Comparison of ENCODE assay signal across 8 mouse cellular contexts in the genomic region with DNA sequence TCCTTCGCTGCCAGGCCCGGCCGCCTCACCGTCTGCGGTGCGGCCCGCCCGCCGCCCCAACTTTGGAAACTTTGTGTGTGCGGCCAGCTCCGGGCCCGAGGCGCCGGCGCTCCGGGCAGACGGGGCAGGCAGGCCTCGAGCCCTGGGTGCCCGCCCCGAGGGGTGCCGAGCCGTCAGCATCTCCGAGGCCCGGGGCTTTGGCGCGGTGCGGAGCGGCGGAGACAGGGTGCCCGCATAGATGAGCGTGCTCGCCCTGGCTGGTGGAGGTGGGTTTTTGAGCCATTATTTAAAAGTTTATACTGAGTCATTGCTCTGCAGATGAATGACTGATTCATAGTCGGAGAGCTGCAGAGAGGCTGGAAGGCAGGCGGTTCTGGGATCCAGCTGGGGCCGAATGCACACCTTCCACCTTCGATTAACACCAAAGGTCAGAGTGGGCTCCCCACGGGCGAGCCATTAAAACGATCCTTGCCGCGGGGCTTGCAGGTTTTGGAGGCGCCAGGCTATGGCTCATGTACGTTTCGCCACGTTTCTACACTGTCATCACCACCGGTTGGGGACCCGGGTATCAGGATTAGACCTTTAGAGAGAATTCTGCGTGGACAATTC. TPM values are rescaled to one million over a fixed set of nuclear protein-coding genes. Genes with fewer than 3 reads are reported as not detected.
DNase-seq lines count a peak whose midpoint lies in the region; ATAC-seq and TF ChIP-seq lines count a peak whose summit lies in the region.

No protein-coding gene starts in this region.

- peaks cover 6% of the 10 kb centered on the region; the same call in 1 of the 2 replicates for H3K4me1 ChIP-seq in embryonic fibroblast, embryonic 13.5 days (ENCODE audit: control insufficient read depth, insufficient read depth, low read length)
- peaks cover 51% of the 10 kb centered on the region for H3K4me1 ChIP-seq in hindbrain, embryonic 16.5 days (ENCODE audit: control insufficient read depth, insufficient read depth, low read depth, low read length)
- peaks cover 39% of the 10 kb centered on the region for H3K4me1 ChIP-seq in liver, postnatal 0 days (ENCODE audit: insufficient read depth)

- DNase-seq in left cerebral cortex, postnatal 25 days (ENCODE audit: low spot score in 2 of 2): peak; percentile 35 to 40
- no peak for DNase-seq in left cerebral cortex, postnatal 14 days (ENCODE audit: low spot score in 2 of 2)
- peak; percentile 74 for DNase-seq in adrenal gland, adult 2 months
- DNase-seq in liver, postnatal 0 days: peak; percentile 41
- DNase-seq in right cerebral cortex, postnatal 14 days: peak; percentile 26
- no peak for DNase-seq in layer of hippocampus, postnatal 25 days (ENCODE audit: extremely low spot score in 1 of 2, low spot score in 1 of 2)

- ATAC-seq in hindbrain, embryonic 16.5 days: no peak
- peak; percentile 22; the same call in 1 of the 2 replicates for ATAC-seq in liver, postnatal 0 days

- peak overlapping the region; percentile 79 for H3K4me3 ChIP-seq in embryonic fibroblast, embryonic 13.5 days (ENCODE audit: insufficient read depth, low read length)
- peak overlapping the region; percentile 87 for H3K4me3 ChIP-seq in hindbrain, embryonic 16.5 days (ENCODE audit: low read length)
- H3K4me3 ChIP-seq in liver, postnatal 0 days (ENCODE audit: low read depth, low read length): peak overlapping the region; percentile 73

- intact Hi-C loops in left cerebral cortex, postnatal 25 days (cut with DNase I): no loop called here
- intact Hi-C loops in left cerebral cortex, postnatal 14 days (cut with DNase I): no loop called here

- no peak for TF ChIP-seq EP300 in liver, postnatal 0 days (IDR thresholded peaks at IDR 0.05; ENCODE audit: low read depth)

- TF ChIP-seq POLR2A in embryonic fibroblast, embryonic 13.5 days (IDR thresholded peaks at IDR 0.05; ENCODE audit: low read depth, low read length): no peak

- peak overlapping the region; percentile 65 for H3K27ac ChIP-seq in embryonic fibroblast, embryonic 13.5 days (ENCODE audit: insufficient read depth, low read length)
- H3K27ac ChIP-seq in hindbrain, embryonic 16.5 days (ENCODE audit: low read depth, low read length): peak overlapping the region; percentile 88
- H3K27ac ChIP-seq in liver, postnatal 0 days (ENCODE audit: low read depth): peak overlapping the region; percentile 81

- H3K27me3 ChIP-seq in hindbrain, embryonic 16.5 days (replicated peaks; ENCODE audit: control insufficient read depth, insufficient read depth, low read length): no peaks in the 10 kb centered on the region
- H3K27me3 ChIP-seq in liver, postnatal 0 days (ENCODE audit: insufficient read depth, low read length): no peaks in the 10 kb centered on the region

- H3K9ac ChIP-seq in hindbrain, embryonic 16.5 days (ENCODE audit: low read depth, low read length): peak overlapping the region; percentile 85
- H3K9ac ChIP-seq in liver, postnatal 0 days (replicated peaks): peak overlapping the region; percentile 78

- peak overlapping the region; percentile 77 for H3K4me2 ChIP-seq in hindbrain, embryonic 16.5 days (ENCODE audit: low read length)
- peak overlapping the region; percentile 84 for H3K4me2 ChIP-seq in liver, postnatal 0 days (ENCODE audit: low read depth, low read length)

- WGBS in hindbrain, embryonic 16.5 days: under 1% methylated on average over 46 of the region's 48 CpGs
- under 1% methylated on average over 44 of the region's 48 CpGs for WGBS in liver, postnatal 0 days (ENCODE audit: insufficient replicate concordance)

- H3K9me3 ChIP-seq in hindbrain, embryonic 16.5 days (ENCODE audit: control insufficient read depth, low read length): no peaks in the 10 kb centered on the region
- no peaks in the 10 kb centered on the region for H3K9me3 ChIP-seq in liver, postnatal 0 days (ENCODE audit: low read length)

- H3K36me3 ChIP-seq in hindbrain, embryonic 16.5 days (ENCODE audit: control insufficient read depth, insufficient read depth, low read length): no peaks in the 10 kb centered on the region
- no peaks in the 10 kb centered on the region for H3K36me3 ChIP-seq in liver, postnatal 0 days (replicated peaks; ENCODE audit: insufficient read depth, low read length)

- TF ChIP-seq CTCF in embryonic fibroblast, embryonic 13.5 days (IDR thresholded peaks at IDR 0.05; ENCODE audit: borderline replicate concordance, insufficient read depth, low read length): no peak
- TF ChIP-seq CTCF in liver, postnatal 0 days (IDR thresholded peaks at IDR 0.05; ENCODE audit: low read depth): no peak

RNA-seq across cellular contexts. Expression of a gene that starts 0.6 kb away (rescaled TPM):
- total RNA-seq in left cerebral cortex, postnatal 25 days (2021): 10 to 100 TPM; 61.3 to 74.6 TPM
- 10 to 100 TPM; 91.9 to 93.3 TPM for total RNA-seq in left cerebral cortex, postnatal 14 days (2021)
- 10 to 100 TPM; 25.7 to 35.6 TPM for total RNA-seq in adrenal gland, adult 2 months (2021)
- polyA plus RNA-seq in adrenal gland, adult 2 months (2012; rRNA removed): 22.7 and 23.3 TPM in 2 replicates
- 18.5 and 18.8 TPM in 2 replicates for polyA plus RNA-seq in embryonic fibroblast, embryonic 13.5 days (2011; ENCODE audit: insufficient read length, low read depth, missing spikeins)
- polyA plus RNA-seq in hindbrain, embryonic 16.5 days (2015; fragmentation: Nextera tagmentation; extraction: Ambion mirVana): 15.9 and 17.5 TPM in 2 replicates
- polyA plus RNA-seq in liver, postnatal 0 days (2015; fragmentation: Nextera tagmentation; extraction: Ambion mirVana): 1.9 and 2.5 TPM in 2 replicates
- total RNA-seq in layer of hippocampus, postnatal 25 days (2021): 10 to 100 TPM; 92.9 to 94.0 TPM

RNA-seq across cellular contexts. Expression of a gene that starts 17.5 kb away (rescaled TPM):
- total RNA-seq in left cerebral cortex, postnatal 25 days (2021): not detected
- total RNA-seq in left cerebral cortex, postnatal 14 days (2021): not detected
- not detected for total RNA-seq in adrenal gland, adult 2 months (2021)
- not detected in 2 replicates for polyA plus RNA-seq in adrenal gland, adult 2 months (2012; rRNA removed)
- not detected in 2 replicates for polyA plus RNA-seq in embryonic fibroblast, embryonic 13.5 days (2011; ENCODE audit: insufficient read length, low read depth, missing spikeins)
- polyA plus RNA-seq in hindbrain, embryonic 16.5 days (2015; fragmentation: Nextera tagmentation; extraction: Ambion mirVana): 0.19 TPM in 1 of 2 replicates, not detected in the other
- not detected in 2 replicates for polyA plus RNA-seq in liver, postnatal 0 days (2015; fragmentation: Nextera tagmentation; extraction: Ambion mirVana)
- not detected for total RNA-seq in layer of hippocampus, postnatal 25 days (2021)

Comparison
In these comparisons a context has a peak if more than half of its experiments do, and no peak if none do; other contexts are left out.
1. DNase-seq: peak in left cerebral cortex, postnatal 25 days (2 of 2), adrenal gland, adult 2 months (single experiment), liver, postnatal 0 days (single experiment) and right cerebral cortex, postnatal 14 days (single experiment); none in left cerebral cortex, postnatal 14 days (0 of 2) and layer of hippocampus, postnatal 25 days (0 of 2).
2. Peak in every context shown above with its lines, with median percentiles within 50 percentile points of each other: H3K27ac ChIP-seq and H3K4me3 ChIP-seq.